Mouse (Mus musculus): ENCODE results near the gene Maml3. TPM values are rescaled to one million over a fixed set of nuclear protein-coding genes. Genes with fewer than 3 reads are reported as not detected.

Maml3 gene
- polyA plus RNA-seq, 1 experiment from 2014 or later: 5.7 TPM

DNA sequence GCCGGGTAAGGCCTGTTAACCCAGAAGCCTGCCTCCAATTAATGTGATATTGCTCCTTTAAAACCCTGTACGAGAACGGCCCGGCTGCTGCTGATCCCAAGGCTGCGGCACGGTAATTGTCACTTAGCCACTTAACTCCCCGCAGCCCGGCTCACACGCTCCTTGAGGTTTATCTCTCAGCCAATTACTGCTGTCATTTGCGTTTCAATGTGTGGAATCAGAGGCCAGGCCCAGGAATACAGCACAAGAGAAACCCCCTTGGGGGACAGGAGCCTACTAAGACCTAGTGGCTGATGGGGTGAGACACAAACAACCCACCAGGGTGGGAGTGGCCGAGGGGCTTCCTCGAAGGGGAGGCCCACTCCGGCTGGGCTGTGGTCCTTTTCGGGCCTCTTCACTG is 60.2 kb downstream of the Maml3 start:
- no peaks in the 10 kb centered on the region for H3K27me3 ChIP-seq (ENCODE audit: control insufficient read depth, insufficient read depth, low read depth, low read length)
- H3K4me3 ChIP-seq (ENCODE audit: low read depth, low read length): peak overlapping the region; percentile 6; the same call in 1 of the 2 replicates
- peak overlapping the region; percentile 71 for H3K4me2 ChIP-seq (ENCODE audit: low read length)
- H3K4me1 ChIP-seq (ENCODE audit: control insufficient read depth, insufficient read depth, low read length): peaks cover 39% of the 10 kb centered on the region
- no peaks in the 10 kb centered on the region for H3K36me3 ChIP-seq (ENCODE audit: control insufficient read depth, insufficient read depth, low read length)
- WGBS: 3% methylated on average over 14 of the region's 14 CpGs
- 0 out of 2 replicates have a peak, but pooled peaks have one; percentile 13 for ATAC-seq
- H3K9me3 ChIP-seq (replicated peaks; ENCODE audit: control insufficient read depth, low read length, poor library complexity, severe bottlenecking): no peaks in the 10 kb centered on the region
- peak overlapping the region; percentile 57 for H3K9ac ChIP-seq (ENCODE audit: low read depth, low read length)
- peak overlapping the region; percentile 90 for H3K27ac ChIP-seq (ENCODE audit: low read length)

DNA sequence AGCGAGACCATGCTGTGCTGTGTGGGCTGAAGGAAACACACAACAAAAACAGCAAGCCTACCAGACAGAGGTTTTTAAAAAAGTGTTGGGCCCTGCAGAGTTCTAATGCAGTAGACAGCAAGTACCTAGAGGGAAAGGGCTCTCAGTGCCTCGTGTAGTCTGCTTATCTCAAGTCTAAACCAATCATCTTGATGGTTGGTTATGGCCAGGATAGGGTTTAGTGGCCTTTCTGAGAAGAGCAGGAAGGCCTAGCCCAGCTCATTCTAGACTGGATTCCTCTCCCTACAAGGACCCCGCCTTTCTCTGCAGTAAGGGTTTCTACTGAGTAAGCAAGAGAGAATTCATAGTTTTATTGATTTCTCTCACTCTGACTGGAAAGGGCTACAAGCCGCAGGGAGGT is 61.0 kb downstream of the Maml3 start:
- peaks cover 39% of the 10 kb centered on the region for H3K4me1 ChIP-seq (ENCODE audit: control insufficient read depth, insufficient read depth, low read length)

DNA sequence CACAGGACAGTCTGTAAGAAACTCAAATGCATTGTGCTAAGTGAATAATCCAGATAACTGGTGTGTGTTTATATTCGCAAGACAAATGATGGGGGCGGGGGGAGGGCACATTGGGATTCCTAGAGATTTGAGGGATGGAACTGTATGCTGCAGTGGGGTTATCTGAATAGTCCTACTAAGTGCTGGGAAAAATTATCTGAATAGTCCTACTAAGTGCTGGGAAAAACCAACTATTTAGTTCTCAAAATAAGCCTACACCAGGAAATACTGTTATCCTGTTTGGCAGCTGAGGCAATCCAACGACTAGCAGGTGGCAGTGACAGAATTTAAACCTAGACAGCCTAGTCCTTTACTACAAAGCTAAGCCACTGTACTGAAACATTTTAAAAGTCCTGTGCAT is 62.2 kb downstream of the Maml3 start:
- H3K9me3 ChIP-seq (replicated peaks; ENCODE audit: control insufficient read depth, low read length, poor library complexity, severe bottlenecking): no peaks in the 10 kb centered on the region
- no peaks in the 10 kb centered on the region for H3K27me3 ChIP-seq (ENCODE audit: control insufficient read depth, insufficient read depth, low read depth, low read length)
- no peaks in the 10 kb centered on the region for H3K36me3 ChIP-seq (ENCODE audit: control insufficient read depth, insufficient read depth, low read length)
- ATAC-seq: no peak
- H3K4me3 ChIP-seq (ENCODE audit: low read depth, low read length): no peak overlapping the region
- 85% methylated on average over 3 of the region's 3 CpGs for WGBS
- H3K4me1 ChIP-seq (ENCODE audit: control insufficient read depth, insufficient read depth, low read length): peaks cover 38% of the 10 kb centered on the region
- no peak overlapping the region for H3K4me2 ChIP-seq (ENCODE audit: low read length)
- no peak overlapping the region for H3K9ac ChIP-seq (ENCODE audit: low read depth, low read length)
- no peak overlapping the region for H3K27ac ChIP-seq (ENCODE audit: low read length)

More for the DNA sequence above, 61.0 kb downstream of the Maml3 start:
- Histone ChIP-seq H3K9ac (ENCODE audit: low read depth, low read length) (no peak overlapping the region), H3K27me3 (ENCODE audit: control insufficient read depth, insufficient read depth, low read depth, low read length) (no peaks in the 10 kb centered on the region), H3K9me3 (replicated peaks; ENCODE audit: control insufficient read depth, low read length, poor library complexity, severe bottlenecking) (no peaks in the 10 kb centered on the region), H3K4me2 (ENCODE audit: low read length) (no peak overlapping the region), H3K27ac (ENCODE audit: low read length) (no peak overlapping the region), H3K36me3 (ENCODE audit: control insufficient read depth, insufficient read depth, low read length) (no peaks in the 10 kb centered on the region), H3K4me3 (ENCODE audit: low read depth, low read length) (no peak overlapping the region)
- no peak for ATAC-seq
- 44% methylated on average over 4 of the region's 4 CpGs for WGBS

DNA sequence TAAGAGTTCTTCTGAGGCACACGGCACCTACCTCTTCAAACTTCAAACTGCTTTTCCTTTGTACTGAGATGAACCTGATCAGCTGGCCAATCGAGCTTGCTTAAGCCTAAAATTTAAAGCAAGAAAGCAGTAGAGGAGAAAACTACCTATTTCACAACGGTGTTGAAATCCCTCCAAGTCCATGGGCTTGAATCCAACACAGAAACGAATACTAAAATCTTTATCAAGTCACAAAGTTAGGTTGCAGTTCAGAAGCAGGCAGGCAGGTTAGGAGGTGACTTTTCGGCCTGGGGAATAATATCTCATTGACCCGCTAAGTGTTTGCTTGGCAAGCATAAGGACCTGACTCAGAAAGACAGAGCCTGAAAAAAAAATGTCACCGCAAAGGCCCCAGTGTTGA is 64.9 kb downstream of the Maml3 start:
- ATAC-seq: no peak
- 90% methylated on average over 7 of the region's 7 CpGs for WGBS

DNA sequence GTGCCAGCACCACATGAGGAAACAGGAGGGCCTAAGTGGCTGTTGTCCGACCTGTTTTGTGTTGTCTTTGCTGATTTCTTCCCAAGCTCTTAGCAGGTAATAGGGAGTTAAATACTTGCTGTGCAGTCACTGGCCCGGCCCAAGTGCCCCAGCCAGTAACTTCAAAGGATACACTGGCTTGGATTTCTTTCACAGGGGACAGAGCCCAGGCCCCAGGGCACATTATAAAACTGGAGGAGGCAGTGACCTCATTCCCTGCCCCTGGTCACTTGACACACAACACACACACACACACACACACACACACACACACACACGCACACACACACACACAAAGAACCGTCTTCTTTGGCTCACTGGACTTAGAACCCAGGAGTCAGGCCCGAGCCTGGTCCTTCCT is 67.6 kb downstream of the Maml3 start:
- no peak overlapping the region for H3K4me3 ChIP-seq (ENCODE audit: low read depth, low read length)
- no peaks in the 10 kb centered on the region for H3K27me3 ChIP-seq (ENCODE audit: control insufficient read depth, insufficient read depth, low read depth, low read length)
- H3K9ac ChIP-seq (ENCODE audit: low read depth, low read length): no peak overlapping the region
- ATAC-seq: no peak
- H3K9me3 ChIP-seq (replicated peaks; ENCODE audit: control insufficient read depth, low read length, poor library complexity, severe bottlenecking): no peaks in the 10 kb centered on the region
- peaks cover 8% of the 10 kb centered on the region for H3K4me1 ChIP-seq (ENCODE audit: control insufficient read depth, insufficient read depth, low read length)
- 49% methylated on average over 5 of the region's 5 CpGs for WGBS
- no peak overlapping the region for H3K27ac ChIP-seq (ENCODE audit: low read length)
- H3K36me3 ChIP-seq (ENCODE audit: control insufficient read depth, insufficient read depth, low read length): no peaks in the 10 kb centered on the region
- H3K4me2 ChIP-seq (ENCODE audit: low read length): no peak overlapping the region

More for the DNA sequence above, 64.9 kb downstream of the Maml3 start:
- H3K4me1 ChIP-seq (ENCODE audit: control insufficient read depth, insufficient read depth, low read length): peaks cover 20% of the 10 kb centered on the region
- no peaks in the 10 kb centered on the region for H3K9me3 ChIP-seq (replicated peaks; ENCODE audit: control insufficient read depth, low read length, poor library complexity, severe bottlenecking)
- H3K9ac ChIP-seq (ENCODE audit: low read depth, low read length): no peak overlapping the region
- H3K27me3 ChIP-seq (ENCODE audit: control insufficient read depth, insufficient read depth, low read depth, low read length): no peaks in the 10 kb centered on the region
- no peaks in the 10 kb centered on the region for H3K36me3 ChIP-seq (ENCODE audit: control insufficient read depth, insufficient read depth, low read length)
- H3K4me2 ChIP-seq (ENCODE audit: low read length): no peak overlapping the region
- H3K27ac ChIP-seq (ENCODE audit: low read length): no peak overlapping the region
- H3K4me3 ChIP-seq (ENCODE audit: low read depth, low read length): no peak overlapping the region

DNA sequence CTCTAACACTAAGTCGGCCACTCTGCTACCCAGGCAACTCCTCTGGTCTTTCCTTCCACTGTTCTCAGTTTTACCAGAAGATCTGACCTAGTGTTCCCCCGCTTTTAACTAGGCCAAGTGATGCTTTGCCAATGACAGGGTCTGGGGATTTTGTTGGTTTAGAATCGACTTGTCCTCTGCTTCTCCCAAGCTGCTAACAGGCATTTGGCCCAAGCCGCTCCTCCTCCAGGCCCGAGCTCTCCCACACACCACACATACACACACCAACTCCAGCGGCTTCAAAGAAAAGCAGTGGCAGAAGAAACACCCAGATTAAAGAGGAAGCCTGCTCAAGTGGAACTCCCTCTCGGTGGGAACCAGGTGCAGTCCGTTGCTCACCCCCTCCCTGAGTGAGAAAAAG is 69.5 kb downstream of the Maml3 start:
- no peak overlapping the region for H3K27ac ChIP-seq (ENCODE audit: low read length)
- no peak overlapping the region for H3K9ac ChIP-seq (ENCODE audit: low read depth, low read length)
- peaks cover 8% of the 10 kb centered on the region; the same call in 1 of the 2 replicates for H3K4me1 ChIP-seq (ENCODE audit: control insufficient read depth, insufficient read depth, low read length)
- H3K4me2 ChIP-seq (ENCODE audit: low read length): no peak overlapping the region
- H3K9me3 ChIP-seq (replicated peaks; ENCODE audit: control insufficient read depth, low read length, poor library complexity, severe bottlenecking): no peaks in the 10 kb centered on the region
- H3K27me3 ChIP-seq (ENCODE audit: control insufficient read depth, insufficient read depth, low read depth, low read length): no peaks in the 10 kb centered on the region; the same call in 1 of the 2 replicates
- ATAC-seq: no peak
- 27% methylated on average over 8 of the region's 8 CpGs for WGBS
- H3K4me3 ChIP-seq (ENCODE audit: low read depth, low read length): no peak overlapping the region
- no peaks in the 10 kb centered on the region for H3K36me3 ChIP-seq (ENCODE audit: control insufficient read depth, insufficient read depth, low read length)

DNA sequence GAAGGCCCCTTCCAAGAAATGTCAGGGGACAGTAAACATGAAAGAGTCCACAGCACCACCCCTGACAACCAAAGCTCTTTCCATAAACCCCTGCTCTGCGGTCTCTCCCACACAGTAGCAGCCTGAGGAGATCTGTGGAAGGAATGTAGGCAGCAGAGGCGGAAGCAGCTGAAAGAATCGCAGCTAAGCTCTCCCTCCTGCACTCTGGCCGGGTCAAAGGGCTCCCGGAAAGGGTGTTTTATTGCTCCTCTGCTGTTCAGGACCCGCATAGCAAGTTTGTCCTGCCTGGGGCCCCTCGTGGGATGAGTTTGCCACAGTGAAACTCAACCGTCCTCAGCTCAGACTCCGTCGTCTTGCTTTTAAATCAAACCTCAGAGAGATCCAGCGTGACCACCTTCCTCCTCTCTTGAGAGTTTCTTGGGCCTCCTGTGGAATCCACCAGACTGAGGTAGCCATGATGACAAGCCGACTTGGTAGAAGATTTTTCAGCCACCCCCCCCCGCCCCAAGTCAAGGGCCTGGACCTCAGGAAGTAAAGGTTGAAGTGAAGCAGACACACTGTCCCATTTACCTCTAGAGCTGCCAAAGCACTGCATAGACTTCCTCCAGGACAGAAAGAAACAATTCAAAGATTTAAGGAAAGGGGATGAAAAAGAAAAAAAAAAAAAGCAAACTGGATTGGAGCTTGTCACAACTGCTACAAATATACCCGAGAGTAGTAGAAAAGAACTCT is 70.9 kb downstream of the Maml3 start:
- H3K4me2 ChIP-seq (ENCODE audit: low read length): no peak overlapping the region
- ATAC-seq: no peak
- 35% methylated on average over 14 of the region's 14 CpGs for WGBS

DNA sequence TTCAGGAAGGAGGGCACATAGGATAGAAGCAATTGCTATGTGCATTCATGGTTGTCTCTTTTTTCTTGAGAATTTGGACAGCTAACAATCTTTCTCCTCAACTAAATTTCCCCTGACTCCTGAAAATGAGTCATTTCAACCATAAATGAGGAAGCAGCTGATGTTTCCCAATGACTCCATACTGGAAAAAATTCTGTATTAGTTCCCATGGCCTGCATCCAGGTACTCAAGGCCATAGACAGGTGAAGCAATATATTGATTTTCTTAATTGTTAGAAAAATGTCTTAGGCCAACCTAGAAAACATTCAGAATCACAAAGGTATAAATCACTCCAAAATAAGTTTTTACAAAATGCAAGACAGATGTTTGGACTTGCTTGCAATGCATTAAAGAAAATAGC is 73.5 kb downstream of the Maml3 start:
- Histone ChIP-seq H3K27me3 (ENCODE audit: control insufficient read depth, insufficient read depth, low read depth, low read length) (no peaks in the 10 kb centered on the region; the same call in 1 of the 2 replicates), H3K4me2 (ENCODE audit: low read length) (no peak overlapping the region), H3K9me3 (replicated peaks; ENCODE audit: control insufficient read depth, low read length, poor library complexity, severe bottlenecking) (no peaks in the 10 kb centered on the region), H3K9ac (ENCODE audit: low read depth, low read length) (no peak overlapping the region), H3K36me3 (ENCODE audit: control insufficient read depth, insufficient read depth, low read length) (no peaks in the 10 kb centered on the region), H3K4me3 (ENCODE audit: low read depth, low read length) (no peak overlapping the region), H3K4me1 (ENCODE audit: control insufficient read depth, insufficient read depth, low read length) (peaks cover 8% of the 10 kb centered on the region; the same call in 1 of the 2 replicates), H3K27ac (ENCODE audit: low read length) (no peak overlapping the region)
- ATAC-seq: no peak

More for the DNA sequence above, 70.9 kb downstream of the Maml3 start:
- no peaks in the 10 kb centered on the region for H3K36me3 ChIP-seq (ENCODE audit: control insufficient read depth, insufficient read depth, low read length)
- no peaks in the 10 kb centered on the region; the same call in 1 of the 2 replicates for H3K27me3 ChIP-seq (ENCODE audit: control insufficient read depth, insufficient read depth, low read depth, low read length)
- H3K4me1 ChIP-seq (ENCODE audit: control insufficient read depth, insufficient read depth, low read length): peaks cover 8% of the 10 kb centered on the region; the same call in 1 of the 2 replicates
- no peaks in the 10 kb centered on the region for H3K9me3 ChIP-seq (replicated peaks; ENCODE audit: control insufficient read depth, low read length, poor library complexity, severe bottlenecking)
- no peak overlapping the region for H3K9ac ChIP-seq (ENCODE audit: low read depth, low read length)
- H3K27ac ChIP-seq (ENCODE audit: low read length): no peak overlapping the region; the same call in 1 of the 2 replicates
- no peak overlapping the region for H3K4me3 ChIP-seq (ENCODE audit: low read depth, low read length)

DNA sequence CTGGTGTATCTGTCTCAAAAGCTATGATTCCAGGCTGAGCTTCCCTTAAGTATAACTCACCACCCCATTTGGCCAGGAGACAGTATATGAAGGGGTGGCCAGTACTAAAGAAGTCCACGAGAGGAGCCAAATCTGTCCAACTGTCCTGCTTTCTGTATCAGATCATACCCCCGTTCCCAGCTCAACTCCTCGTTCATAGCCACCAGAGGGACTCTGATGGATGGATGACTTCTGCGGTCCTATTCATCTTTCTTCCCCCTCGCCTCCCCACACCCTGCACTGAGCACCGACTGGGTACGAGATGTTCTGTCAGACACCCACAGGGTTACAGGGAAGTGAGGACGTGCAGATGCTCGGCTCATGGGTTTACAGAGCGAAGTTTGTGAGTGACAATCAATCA is 74.8 kb downstream of the Maml3 start:
- Histone ChIP-seq H3K4me2 (ENCODE audit: low read length) (no peak overlapping the region), H3K4me1 (ENCODE audit: control insufficient read depth, insufficient read depth, low read length) (peaks cover 9% of the 10 kb centered on the region; the same call in 1 of the 2 replicates), H3K4me3 (ENCODE audit: low read depth, low read length) (no peak overlapping the region), H3K9me3 (replicated peaks; ENCODE audit: control insufficient read depth, low read length, poor library complexity, severe bottlenecking) (no peaks in the 10 kb centered on the region), H3K9ac (ENCODE audit: low read depth, low read length) (no peak overlapping the region), H3K36me3 (ENCODE audit: control insufficient read depth, insufficient read depth, low read length) (no peaks in the 10 kb centered on the region), H3K27ac (ENCODE audit: low read length) (no peak overlapping the region), H3K27me3 (ENCODE audit: control insufficient read depth, insufficient read depth, low read depth, low read length) (no peaks in the 10 kb centered on the region; the same call in 1 of the 2 replicates)
- ATAC-seq: no peak
- 80% methylated on average over 10 of the region's 10 CpGs for WGBS
